Mouse (Mus musculus): ENCODE measurements around the gene Galnt13. TPM values are rescaled to one million over a fixed set of nuclear protein-coding genes. Genes with fewer than 3 reads are reported as not detected.

Galnt13 gene
- polyA plus RNA-seq, 1 experiment from 2014 or later = 11.9 TPM

GRCm38 (mm10) chr2:55153089-55153488 lies 717.0 kb downstream of the Galnt13 start:
- no peak overlapping the region for H3K27ac ChIP-seq
- no peaks in the 10 kb centered on the region for H3K9me3 ChIP-seq (ENCODE audit: control insufficient read depth, low read length)
- no peak overlapping the region for H3K4me3 ChIP-seq (replicated peaks; ENCODE audit: low read length)
- no peak overlapping the region for H3K4me2 ChIP-seq (replicated peaks)
- DNase-seq (ENCODE audit: low spot score) (no peak), ATAC-seq (ENCODE audit: low FRiP score) (no peak)
- H3K4me1 ChIP-seq (replicated peaks; ENCODE audit: control insufficient read depth, insufficient read depth, low read length) = no peaks in the 10 kb centered on the region
- no peak overlapping the region for H3K9ac ChIP-seq
- H3K36me3 ChIP-seq (replicated peaks; ENCODE audit: control insufficient read depth, insufficient read depth) = no peaks in the 10 kb centered on the region
- no peaks in the 10 kb centered on the region for H3K27me3 ChIP-seq (ENCODE audit: control insufficient read depth, insufficient read depth, low read length)

GRCm38 (mm10) chr2:55164781-55165180 lies 728.7 kb downstream of the Galnt13 start:
- Histone ChIP-seq H3K4me2 (replicated peaks) (no peak overlapping the region), H3K27ac (no peak overlapping the region), H3K36me3 (replicated peaks; ENCODE audit: control insufficient read depth, insufficient read depth) (no peaks in the 10 kb centered on the region), H3K4me3 (replicated peaks; ENCODE audit: low read length) (no peak overlapping the region), H3K27me3 (ENCODE audit: control insufficient read depth, insufficient read depth, low read length) (no peaks in the 10 kb centered on the region), H3K9me3 (ENCODE audit: control insufficient read depth, low read length) (no peaks in the 10 kb centered on the region), H3K4me1 (replicated peaks; ENCODE audit: control insufficient read depth, insufficient read depth, low read length) (no peaks in the 10 kb centered on the region), H3K9ac (no peak overlapping the region)
- DNase-seq (ENCODE audit: low spot score) (no peak), ATAC-seq (ENCODE audit: low FRiP score) (no peak)
- WGBS = 85% methylated on average over 3 of the region's 3 CpGs
